ENCODE assay signal across 10 mouse cellular contexts in genomic region chr17:28255651-28256050, GRCm38 (mm10). TPM values are rescaled to one million over a fixed set of nuclear protein-coding genes. Genes with fewer than 3 reads are reported as not detected.
DNase-seq lines count a peak whose midpoint lies in the region; ATAC-seq and TF ChIP-seq lines count a peak whose summit lies in the region.
"Had no signal": no experiment of that assay in that cellular context is flagged by ENCODE, and none has a peak within 500 bp of the region (broad histone marks: within the 10 kb centered on the region; RNA-seq: fewer than 3 reads in every experiment).

No protein-coding gene starts in this region.

- ATAC-seq in kidney, embryonic 16.5 days (ENCODE audit: low FRiP score, low TSS enrichment): no peak
- no peak for ATAC-seq in kidney, embryonic 14.5 days (ENCODE audit: low FRiP score, low TSS enrichment)
- no peak for ATAC-seq in embryonic facial prominence, embryonic 12.5 days (ENCODE audit: insufficient number of reproducible peaks, insufficient read depth, low FRiP score, low TSS enrichment)
- no peak for ATAC-seq in limb, embryonic 15.5 days (ENCODE audit: insufficient number of reproducible peaks, low FRiP score, low TSS enrichment, low read depth)

- peak overlapping the region; percentile 82; the same call in 1 of the 2 replicates for H3K27ac ChIP-seq in kidney, embryonic 16.5 days (ENCODE audit: low read length)
- no peak overlapping the region; the same call in 1 of the 2 replicates for H3K27ac ChIP-seq in kidney, embryonic 14.5 days (ENCODE audit: low read depth, low read length)
- peak overlapping the region; percentile 73 for H3K27ac ChIP-seq in embryonic facial prominence, embryonic 10.5 days (replicated peaks)
- peak overlapping the region; percentile 38 for H3K27ac ChIP-seq in embryonic facial prominence, embryonic 12.5 days
- H3K27ac ChIP-seq in limb, embryonic 15.5 days: peak overlapping the region; percentile 81; the same call in 1 of the 2 replicates
- H3K27ac ChIP-seq in left cerebral cortex, adult 2 months: no peak overlapping the region

- no peaks in the 10 kb centered on the region for H3K36me3 ChIP-seq in kidney, embryonic 16.5 days (ENCODE audit: insufficient read depth, low read length)
- no peaks in the 10 kb centered on the region for H3K36me3 ChIP-seq in kidney, embryonic 14.5 days (ENCODE audit: control insufficient read depth, insufficient read depth, low read length)
- peaks cover 24% of the 10 kb centered on the region for H3K36me3 ChIP-seq in embryonic facial prominence, embryonic 10.5 days (replicated peaks)
- peaks cover 5% of the 10 kb centered on the region; the same call in 1 of the 2 replicates for H3K36me3 ChIP-seq in embryonic facial prominence, embryonic 12.5 days
- peaks cover 13% of the 10 kb centered on the region for H3K36me3 ChIP-seq in limb, embryonic 15.5 days

- WGBS in kidney, embryonic 16.5 days: 23% methylated on average over 5 of the region's 5 CpGs
- 27% methylated on average over 5 of the region's 5 CpGs for WGBS in kidney, embryonic 14.5 days
- 33% methylated on average over 5 of the region's 5 CpGs for WGBS in embryonic facial prominence, embryonic 10.5 days
- WGBS in embryonic facial prominence, embryonic 12.5 days: 35% methylated on average over 5 of the region's 5 CpGs
- 26% methylated on average over 5 of the region's 5 CpGs for WGBS in limb, embryonic 15.5 days

- H3K4me1 ChIP-seq in kidney, embryonic 16.5 days (ENCODE audit: insufficient read depth, low read length): peaks cover 45% of the 10 kb centered on the region
- peaks cover 36% of the 10 kb centered on the region for H3K4me1 ChIP-seq in kidney, embryonic 14.5 days (ENCODE audit: control insufficient read depth, insufficient read depth, low read length)
- peaks cover 45% of the 10 kb centered on the region for H3K4me1 ChIP-seq in embryonic facial prominence, embryonic 10.5 days
- H3K4me1 ChIP-seq in embryonic facial prominence, embryonic 12.5 days: peaks cover 47% of the 10 kb centered on the region
- peaks cover 50% of the 10 kb centered on the region for H3K4me1 ChIP-seq in limb, embryonic 15.5 days

- peak overlapping the region; percentile 9; the same call in 1 of the 2 replicates for H3K9ac ChIP-seq in kidney, embryonic 16.5 days (replicated peaks; ENCODE audit: low read length)
- no peak overlapping the region for H3K9ac ChIP-seq in kidney, embryonic 14.5 days (ENCODE audit: low read depth, low read length)
- H3K9ac ChIP-seq in embryonic facial prominence, embryonic 12.5 days: no peak overlapping the region
- H3K9ac ChIP-seq in limb, embryonic 15.5 days: no peak overlapping the region

- H3K27me3 ChIP-seq in kidney, embryonic 16.5 days (ENCODE audit: insufficient read depth, low read length): no peaks in the 10 kb centered on the region
- H3K27me3 ChIP-seq in kidney, embryonic 14.5 days (ENCODE audit: control insufficient read depth, insufficient read depth, low read length): no peaks in the 10 kb centered on the region
- no peaks in the 10 kb centered on the region for H3K27me3 ChIP-seq in embryonic facial prominence, embryonic 10.5 days (replicated peaks; ENCODE audit: low read depth, poor library complexity, severe bottlenecking)
- no peaks in the 10 kb centered on the region for H3K27me3 ChIP-seq in embryonic facial prominence, embryonic 12.5 days
- no peaks in the 10 kb centered on the region for H3K27me3 ChIP-seq in limb, embryonic 15.5 days

- intact Hi-C loops in left cerebral cortex, adult 2 months (cut with DNase I): no loop called here

- H3K4me3 ChIP-seq in kidney, embryonic 16.5 days (ENCODE audit: low read length): no peak overlapping the region
- no peak overlapping the region for H3K4me3 ChIP-seq in kidney, embryonic 14.5 days (ENCODE audit: low read length)
- 0 out of 2 replicates have a peak overlapping the region, but pooled peaks have one; percentile 8 for H3K4me3 ChIP-seq in embryonic facial prominence, embryonic 10.5 days
- H3K4me3 ChIP-seq in embryonic facial prominence, embryonic 12.5 days: no peak overlapping the region
- H3K4me3 ChIP-seq in limb, embryonic 15.5 days: no peak overlapping the region
- H3K4me3 ChIP-seq in left cerebral cortex, adult 2 months: no peak overlapping the region

- DNase-seq in embryonic facial prominence, embryonic 10.5 days (ENCODE audit: low spot score): no peak
- DNase-seq in left cerebral cortex, adult 2 months (ENCODE audit: extremely low spot score in 1 of 2, low spot score in 2 of 2): no peak
- no peak for DNase-seq in adrenal gland, adult 8-10 months
- no peak for DNase-seq in layer of hippocampus, postnatal 25 days (ENCODE audit: extremely low spot score in 1 of 2, low spot score in 1 of 2)
- DNase-seq: kidney, adult 9 months; lung, postnatal 36 days had no signal

- no peak for TF ChIP-seq CTCF in left cerebral cortex, adult 2 months (IDR thresholded peaks at IDR 0.05)

- no peak overlapping the region for H3K4me2 ChIP-seq in kidney, embryonic 16.5 days (replicated peaks; ENCODE audit: low read depth, low read length)
- H3K4me2 ChIP-seq in kidney, embryonic 14.5 days (replicated peaks; ENCODE audit: low read depth, low read length): no peak overlapping the region
- no peak overlapping the region for H3K4me2 ChIP-seq in embryonic facial prominence, embryonic 12.5 days (replicated peaks)
- H3K4me2 ChIP-seq in limb, embryonic 15.5 days: no peak overlapping the region

- H3K9me3 ChIP-seq in kidney, embryonic 16.5 days (ENCODE audit: low read length): 0 out of 2 replicates have a peak, but pooled peaks cover 3% of the 10 kb centered on the region
- H3K9me3 ChIP-seq in kidney, embryonic 14.5 days (ENCODE audit: control insufficient read depth, low read length): peaks cover 6% of the 10 kb centered on the region; the same call in 1 of the 2 replicates
- peaks cover 9% of the 10 kb centered on the region; the same call in 1 of the 2 replicates for H3K9me3 ChIP-seq in embryonic facial prominence, embryonic 10.5 days
- H3K9me3 ChIP-seq in embryonic facial prominence, embryonic 12.5 days: no peaks in the 10 kb centered on the region
- H3K9me3 ChIP-seq in limb, embryonic 15.5 days: no peaks in the 10 kb centered on the region

RNA-seq across cellular contexts. Expression of gene Ppard, which starts 23.2 kb away (rescaled TPM):
- polyA plus RNA-seq in kidney, embryonic 16.5 days (2015; fragmentation: Nextera tagmentation; extraction: Ambion mirVana): 2.1 and 2.2 TPM in 2 replicates
- 2.3 and 3.5 TPM in 2 replicates for polyA plus RNA-seq in kidney, embryonic 14.5 days (2014; fragmentation: Nextera tagmentation; extraction: Ambion mirVana)
- 1.4 and 1.9 TPM in 2 replicates for polyA plus RNA-seq in embryonic facial prominence, embryonic 10.5 days (2016; fragmentation: Nextera tagmentation; extraction: Ambion mirVana)
- polyA plus RNA-seq in embryonic facial prominence, embryonic 12.5 days (2016; fragmentation: Nextera tagmentation; extraction: Ambion mirVana): 2.5 and 3.2 TPM in 2 replicates
- polyA plus RNA-seq in limb, embryonic 15.5 days (2015; fragmentation: Nextera tagmentation; extraction: Ambion mirVana): 3.4 and 3.6 TPM in 2 replicates
- total RNA-seq in left cerebral cortex, adult 2 months (2021): 10 to 100 TPM; 28.8 to 29.2 TPM
- 10 to 100 TPM; 38.8 to 50.6 (median 45.4) TPM for total RNA-seq in adrenal gland, adult 8-10 months (2022)
- total RNA-seq in layer of hippocampus, postnatal 25 days (2021): 10 to 100 TPM; 19.9 to 22.9 TPM

RNA-seq across cellular contexts. Expression of gene Def6, which starts 48.1 kb away (rescaled TPM):
- 7.2 and 7.4 TPM in 2 replicates for polyA plus RNA-seq in kidney, embryonic 16.5 days (2015; fragmentation: Nextera tagmentation; extraction: Ambion mirVana)
- 2.7 and 3.5 TPM in 2 replicates for polyA plus RNA-seq in kidney, embryonic 14.5 days (2014; fragmentation: Nextera tagmentation; extraction: Ambion mirVana)
- 3.4 and 3.7 TPM in 2 replicates for polyA plus RNA-seq in embryonic facial prominence, embryonic 10.5 days (2016; fragmentation: Nextera tagmentation; extraction: Ambion mirVana)
- 9.0 and 9.2 TPM in 2 replicates for polyA plus RNA-seq in embryonic facial prominence, embryonic 12.5 days (2016; fragmentation: Nextera tagmentation; extraction: Ambion mirVana)
- 19.2 and 20.5 TPM in 2 replicates for polyA plus RNA-seq in limb, embryonic 15.5 days (2015; fragmentation: Nextera tagmentation; extraction: Ambion mirVana)
- total RNA-seq in left cerebral cortex, adult 2 months (2021): 1 to 10 TPM; 2.1 to 3.1 TPM
- 1 to 10 TPM; 2.6 to 3.4 (median 3.2) TPM for total RNA-seq in adrenal gland, adult 8-10 months (2022)
- total RNA-seq in layer of hippocampus, postnatal 25 days (2021): 1 to 10 TPM; 2.5 to 3.2 TPM

RNA-seq across cellular contexts. Expression of gene Fance, which starts 57.7 kb away (rescaled TPM):
- polyA plus RNA-seq in kidney, embryonic 16.5 days (2015; fragmentation: Nextera tagmentation; extraction: Ambion mirVana): 32.3 and 34.0 TPM in 2 replicates
- 24.1 and 31.9 TPM in 2 replicates for polyA plus RNA-seq in kidney, embryonic 14.5 days (2014; fragmentation: Nextera tagmentation; extraction: Ambion mirVana)
- 28.4 and 30.9 TPM in 2 replicates for polyA plus RNA-seq in embryonic facial prominence, embryonic 10.5 days (2016; fragmentation: Nextera tagmentation; extraction: Ambion mirVana)
- polyA plus RNA-seq in embryonic facial prominence, embryonic 12.5 days (2016; fragmentation: Nextera tagmentation; extraction: Ambion mirVana): 37.0 and 38.4 TPM in 2 replicates
- 30.6 and 33.9 TPM in 2 replicates for polyA plus RNA-seq in limb, embryonic 15.5 days (2015; fragmentation: Nextera tagmentation; extraction: Ambion mirVana)
- 10 to 100 TPM; 21.5 to 26.1 TPM for total RNA-seq in left cerebral cortex, adult 2 months (2021)
- 10 to 100 TPM; 24.9 to 45.2 (median 36.2) TPM for total RNA-seq in adrenal gland, adult 8-10 months (2022)
- total RNA-seq in layer of hippocampus, postnatal 25 days (2021): 10 to 100 TPM; 22.6 to 27.1 TPM

Comparison
In these comparisons a context has a peak if more than half of its experiments do, and no peak if none do; other contexts are left out.
1. H3K27ac ChIP-seq: peak in kidney, embryonic 16.5 days (single experiment), embryonic facial prominence, embryonic 10.5 days (single experiment), embryonic facial prominence, embryonic 12.5 days (single experiment) and limb, embryonic 15.5 days (single experiment); none in kidney, embryonic 14.5 days (single experiment) and left cerebral cortex, adult 2 months (single experiment).